Mouse (Mus musculus): ENCODE data around the gene Aff1.

- TF ChIP-seq GATA1 (IDR thresholded peaks at IDR 0.05; ENCODE audit: low read length) (no peak), TAL1 (IDR thresholded peaks at IDR 0.05; ENCODE audit: low read length) (no peak)
These were observed 111.2 kb downstream of the Aff1 start for GRCm38 (mm10) chr5:103803386-103803785.
